Mouse (Mus musculus) bone marrow, adult 2 months (tissue): ENCODE measurements at regions not wholly inside any gene's neighbourhood (a gene's known extent, or its start where the extent isn't known, plus 50 kb on each side); places are given as distances from the start of the nearest gene placed in this dataset.

Source experiments
- CTCF ChIP-seq: fragments of 200-500 bp; IDR thresholded peaks from 2 replicates; pipeline ENCODE4 v1.5.1; 2011; ENCODE audit warnings: low read length, control low read depth; ENCODE audit not compliant: control insufficient read depth, insufficient read depth
- POLR2A ChIP-seq: fragments of 200-500 bp; IDR thresholded peaks from 2 replicates; pipeline ENCODE4 v1.6.1; 2011; ENCODE audit warnings: low read depth, mild to moderate bottlenecking, control low read depth, low read length, borderline replicate concordance; ENCODE audit not compliant: control insufficient read depth

DNA sequence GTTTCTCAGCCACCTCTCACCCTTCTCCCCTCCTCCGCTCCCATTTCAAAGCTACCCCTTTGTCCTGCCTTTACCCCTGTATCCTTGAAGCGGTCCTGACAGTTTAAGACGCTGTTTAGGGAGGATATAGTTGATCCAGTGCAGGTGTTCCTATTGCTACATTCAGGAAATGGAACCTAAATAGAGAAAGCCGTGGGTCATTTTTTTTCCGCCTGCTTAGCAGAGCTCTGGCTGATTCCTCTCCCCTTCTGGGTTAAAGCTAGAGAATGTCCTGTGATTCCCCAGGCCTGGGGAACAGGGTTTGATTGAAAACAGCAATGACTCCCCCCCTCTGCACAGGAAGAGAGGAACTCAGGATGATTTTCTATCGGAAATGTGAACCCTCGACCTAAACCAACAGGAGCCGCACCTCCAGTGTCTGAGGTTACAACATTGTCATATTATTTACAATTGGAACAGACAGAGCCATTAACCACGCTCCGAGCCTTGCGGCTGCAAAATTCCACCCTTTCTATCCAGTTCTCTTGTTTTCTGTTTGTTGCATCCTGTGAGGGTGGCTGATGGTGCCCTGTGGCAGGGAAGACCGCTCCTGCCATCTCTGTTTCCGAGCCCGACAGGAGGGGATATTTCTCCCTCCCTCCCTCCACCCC lies 127.5 kb downstream of the Gm11077 start:
- TF ChIP-seq CTCF (no peak), POLR2A (no peak)
